Mouse (Mus musculus) lung, embryonic 14.5 days (tissue): ENCODE data around the gene Fam57a. TPM values are rescaled to one million over a fixed set of nuclear protein-coding genes. Genes with fewer than 3 reads are reported as not detected.
A peak's percentile ranks its signal among the peaks of the same experiment; 100 is the strongest.

Experiments used
- ATAC-seq: fragments of 200-750 bp; cut with Nextera tagmentation; 2 replicates; pipeline ENCODE4 v1.8.0; 2017; ENCODE audit warnings: mild to moderate bottlenecking, moderate TSS enrichment, moderate library complexity; ENCODE audit not compliant: insufficient read depth
- DNase-seq: peaks from one replicate; pipeline ENCODE4 v3.0.0-alpha.2; 2015
- H3K27ac ChIP-seq: fragments of 300-500 bp; sonication (generic); 2 replicates; pipeline ENCODE4 v1.5.1; 2014; ENCODE audit warnings: low read depth, mild to moderate bottlenecking, moderate library complexity
- H3K27me3 ChIP-seq: fragments of 300-500 bp; sonication (generic); 2 replicates; pipeline ENCODE4 v1.6.1; 2014; ENCODE audit warnings: low read length, control low read depth; ENCODE audit not compliant: insufficient read depth
- H3K36me3 ChIP-seq: fragments of 300-500 bp; sonication (generic); 2 replicates; pipeline ENCODE4 v1.6.1; 2014; ENCODE audit warnings: control low read depth; ENCODE audit not compliant: insufficient read depth
- H3K4me1 ChIP-seq: fragments of 300-500 bp; sonication (generic); 2 replicates; pipeline ENCODE4 v1.6.1; 2014; ENCODE audit warnings: antibody characterized with exemption, control low read depth; ENCODE audit not compliant: insufficient read depth
- H3K4me2 ChIP-seq: fragments of 300-500 bp; sonication (generic); 2 replicates; pipeline ENCODE4 v1.6.1; 2014; ENCODE audit warnings: mild to moderate bottlenecking
- H3K4me3 ChIP-seq: fragments of 300-500 bp; sonication (generic); 2 replicates; pipeline ENCODE4 v1.5.1; 2014; ENCODE audit warnings: low read depth, low read length
- H3K9ac ChIP-seq: fragments of 300-500 bp; sonication (generic); 2 replicates; pipeline ENCODE4 v1.6.1; 2014
- H3K9me3 ChIP-seq: fragments of 300-500 bp; sonication (generic); 2 replicates; pipeline ENCODE4 v1.6.1; 2016; ENCODE audit warnings: low read depth, low read length, control low read depth
- CTCF ChIP-seq: IDR thresholded peaks from 2 replicates; pipeline ENCODE4 v1.5.1; 2016; ENCODE audit warnings: antibody characterized with exemption, low read depth
- WGBS: fragments of 180-500 bp; shearing (Covaris S2); extraction: QIAGEN DNeasy Blood & Tissue Kit; methylation state at CpG from one replicate; pipeline ENCODE4 v1.1.7; 2014; 5-methylcytosine and 5-hydroxymethylcytosine counted together
- polyA plus RNA-seq: library from polyadenylated mRNA; unstranded; fragments of >200 nt; fragmentation: Nextera tagmentation; extraction: Ambion mirVana; gene quantifications from 2 replicates; pipeline ENCODE4 v1.2.1, GENCODE M21; 2014

Fam57a gene
- polyA plus RNA-seq, 1 experiment from 2014 or later = 38.3 TPM

- DNase-seq = no peak
- H3K27ac ChIP-seq = no peak overlapping the region
- H3K9ac ChIP-seq = no peak overlapping the region
- peaks cover 13% of the 10 kb centered on the region; the same call in 1 of the 2 replicates for H3K36me3 ChIP-seq
- no peaks in the 10 kb centered on the region for H3K9me3 ChIP-seq
- WGBS = 86% methylated on average over 2 of the region's 2 CpGs
- no peaks in the 10 kb centered on the region for H3K4me1 ChIP-seq
- H3K4me2 ChIP-seq = no peak overlapping the region
- no peaks in the 10 kb centered on the region for H3K27me3 ChIP-seq
- H3K4me3 ChIP-seq = no peak overlapping the region
- no peak for TF ChIP-seq CTCF
- no peak for ATAC-seq
Observed at GRCm38 (mm10) chr11:76158375-76158774, 21.1 kb upstream of the Fam57a start.

- Histone ChIP-seq H3K4me1 (no peaks in the 10 kb centered on the region), H3K4me3 (no peak overlapping the region), H3K27ac (peak overlapping the region; percentile 5; the same call in 1 of the 2 replicates), H3K9ac (no peak overlapping the region), H3K36me3 (peaks cover 10% of the 10 kb centered on the region; the same call in 1 of the 2 replicates), H3K4me2 (no peak overlapping the region), H3K27me3 (no peaks in the 10 kb centered on the region), H3K9me3 (no peaks in the 10 kb centered on the region)
- TF ChIP-seq CTCF = no peak
- DNase-seq (no peak), ATAC-seq (no peak)
- 27% methylated on average over 6 of the region's 6 CpGs for WGBS
Observed at GRCm38 (mm10) chr11:76160251-76160650, 19.2 kb upstream of the Fam57a start.

- peaks cover 5% of the 10 kb centered on the region; the same call in 1 of the 2 replicates for H3K36me3 ChIP-seq
- TF ChIP-seq CTCF = no peak
- no peaks in the 10 kb centered on the region for H3K9me3 ChIP-seq
- H3K27ac ChIP-seq = no peak overlapping the region
- H3K4me1 ChIP-seq = no peaks in the 10 kb centered on the region
- DNase-seq = no peak
- 81% methylated on average over 4 of the region's 4 CpGs for WGBS
- H3K9ac ChIP-seq = no peak overlapping the region
- no peak overlapping the region for H3K4me2 ChIP-seq
- no peaks in the 10 kb centered on the region for H3K27me3 ChIP-seq
- no peak overlapping the region for H3K4me3 ChIP-seq
- peak; percentile 14; the same call in 1 of the 2 replicates for ATAC-seq
Observed at GRCm38 (mm10) chr11:76166657-76167056, 12.8 kb upstream of the Fam57a start.

GRCm38 (mm10) chr11:76167079-76167765, 12.2 kb upstream of the Fam57a start:
- Histone ChIP-seq H3K9me3 (no peaks in the 10 kb centered on the region), H3K9ac (no peak overlapping the region), H3K4me3 (no peak overlapping the region), H3K27ac (no peak overlapping the region), H3K4me2 (no peak overlapping the region), H3K27me3 (no peaks in the 10 kb centered on the region), H3K36me3 (peaks cover 8% of the 10 kb centered on the region), H3K4me1 (no peaks in the 10 kb centered on the region)
- WGBS = 16% methylated on average over 5 of the region's 5 CpGs
- DNase-seq (peak; percentile 93), ATAC-seq (peak; percentile 31; the same call in 1 of the 2 replicates)
- TF ChIP-seq CTCF = peak; percentile 85

GRCm38 (mm10) chr11:76168976-76169375, 10.5 kb upstream of the Fam57a start:
- no peaks in the 10 kb centered on the region for H3K9me3 ChIP-seq
- H3K36me3 ChIP-seq = peaks cover 18% of the 10 kb centered on the region
- 84% methylated on average over 3 of the region's 3 CpGs for WGBS
- no peak overlapping the region for H3K27ac ChIP-seq
- no peaks in the 10 kb centered on the region for H3K27me3 ChIP-seq
- H3K4me3 ChIP-seq = no peak overlapping the region
- no peak overlapping the region for H3K4me2 ChIP-seq
- H3K4me1 ChIP-seq = no peaks in the 10 kb centered on the region
- H3K9ac ChIP-seq = no peak overlapping the region
- no peak for ATAC-seq
- no peak for TF ChIP-seq CTCF
- peak; percentile 15 for DNase-seq

- H3K4me3 ChIP-seq = no peak overlapping the region
- no peak for TF ChIP-seq CTCF
Observed at GRCm38 (mm10) chr11:76170207-76170606, 9.3 kb upstream of the Fam57a start.

GRCm38 (mm10) chr11:76178726-76179494, 561 bp upstream of the Fam57a start:
- H3K4me3 ChIP-seq = peak overlapping the region; percentile 66
- peak; percentile 87 for ATAC-seq
- 2% methylated on average over 28 of the region's 28 CpGs for WGBS

More at GRCm38 (mm10) chr11:76170207-76170606, 9.3 kb upstream of the Fam57a start:
- Histone ChIP-seq H3K9me3 (no peaks in the 10 kb centered on the region), H3K9ac (no peak overlapping the region), H3K4me2 (no peak overlapping the region), H3K4me1 (no peaks in the 10 kb centered on the region), H3K27ac (no peak overlapping the region), H3K36me3 (peaks cover 20% of the 10 kb centered on the region), H3K27me3 (no peaks in the 10 kb centered on the region)
- WGBS = 57% methylated on average over 5 of the region's 5 CpGs
- ATAC-seq (no peak), DNase-seq (no peak)

More at GRCm38 (mm10) chr11:76178726-76179494, 561 bp upstream of the Fam57a start:
- Histone ChIP-seq H3K4me2 (peak overlapping the region; percentile 67), H3K27ac (0 out of 2 replicates have a peak overlapping the region, but pooled peaks have one; percentile 22), H3K9me3 (no peaks in the 10 kb centered on the region), H3K9ac (peak overlapping the region; percentile 60), H3K36me3 (peaks cover 10% of the 10 kb centered on the region; the same call in 1 of the 2 replicates), H3K27me3 (no peaks in the 10 kb centered on the region), H3K4me1 (0 out of 2 replicates have a peak, but pooled peaks cover 3% of the 10 kb centered on the region)
- DNase-seq = peak; percentile 55
- TF ChIP-seq CTCF = no peak
